Mouse (Mus musculus): ENCODE measurements around the gene Des. TPM values are rescaled to one million over a fixed set of nuclear protein-coding genes. Genes with fewer than 3 reads are reported as not detected.

Gene Des
- polyA plus RNA-seq, 1 experiment: 23.3 TPM

GRCm38 (mm10) chr1:75344291-75345035 is 15.7 kb upstream of the Des start:
- no peak for TF ChIP-seq CTCF (IDR thresholded peaks at IDR 0.05; ENCODE audit: low read depth, low read length)
- peak; percentile 11 for TF ChIP-seq POLR2A (IDR thresholded peaks at IDR 0.05; ENCODE audit: insufficient read depth, low read length)
- 0 out of 2 replicates have a peak, but pooled peaks have one; percentile 17 for TF ChIP-seq EP300 (IDR thresholded peaks at IDR 0.05; ENCODE audit: insufficient read depth, low read depth, low read length)
- H3K9ac ChIP-seq (ENCODE audit: low read depth, poor library complexity, severe bottlenecking): peak overlapping the region; percentile 16
- H3K9me3 ChIP-seq (replicated peaks; ENCODE audit: control insufficient read depth, insufficient read depth, low read length, poor library complexity, severe bottlenecking): no peaks in the 10 kb centered on the region
- no peaks in the 10 kb centered on the region for H3K36me3 ChIP-seq (ENCODE audit: control insufficient read depth, insufficient read depth, low read length, poor library complexity, severe bottlenecking)
- peak overlapping the region; percentile 82 for H3K27ac ChIP-seq (ENCODE audit: insufficient read depth, low read length)
- H3K4me1 ChIP-seq (ENCODE audit: control insufficient read depth, insufficient read depth, low read length): peaks cover 7% of the 10 kb centered on the region
- H3K4me3 ChIP-seq (ENCODE audit: low read depth, low read length): peak overlapping the region; percentile 67
- H3K27me3 ChIP-seq (ENCODE audit: control insufficient read depth, insufficient read depth, low read length, poor library complexity, severe bottlenecking): no peaks in the 10 kb centered on the region

GRCm38 (mm10) chr1:75345036-75345935 is 14.8 kb upstream of the Des start:
- H3K4me3 ChIP-seq (ENCODE audit: low read depth, low read length): peak overlapping the region; percentile 67
- no peaks in the 10 kb centered on the region for H3K9me3 ChIP-seq (replicated peaks; ENCODE audit: control insufficient read depth, insufficient read depth, low read length, poor library complexity, severe bottlenecking)
- peak overlapping the region; percentile 16 for H3K9ac ChIP-seq (ENCODE audit: low read depth, poor library complexity, severe bottlenecking)
- no peaks in the 10 kb centered on the region for H3K36me3 ChIP-seq (ENCODE audit: control insufficient read depth, insufficient read depth, low read length, poor library complexity, severe bottlenecking)
- H3K27me3 ChIP-seq (ENCODE audit: control insufficient read depth, insufficient read depth, low read length, poor library complexity, severe bottlenecking): no peaks in the 10 kb centered on the region
- TF ChIP-seq EP300 (IDR thresholded peaks at IDR 0.05; ENCODE audit: insufficient read depth, low read depth, low read length): no peak
- TF ChIP-seq CTCF (IDR thresholded peaks at IDR 0.05; ENCODE audit: low read depth, low read length): peak; percentile 56
- TF ChIP-seq POLR2A (IDR thresholded peaks at IDR 0.05; ENCODE audit: insufficient read depth, low read length): peak; percentile 46
- H3K4me1 ChIP-seq (ENCODE audit: control insufficient read depth, insufficient read depth, low read length): peaks cover 11% of the 10 kb centered on the region
- H3K27ac ChIP-seq (ENCODE audit: insufficient read depth, low read length): peak overlapping the region; percentile 5

GRCm38 (mm10) chr1:75347279-75347678 is 12.8 kb upstream of the Des start:
- H3K4me1 ChIP-seq (ENCODE audit: control insufficient read depth, insufficient read depth, low read length): peaks cover 11% of the 10 kb centered on the region
- TF ChIP-seq POLR2A (IDR thresholded peaks at IDR 0.05; ENCODE audit: insufficient read depth, low read length) (no peak), EP300 (IDR thresholded peaks at IDR 0.05; ENCODE audit: insufficient read depth, low read depth, low read length) (no peak), CTCF (IDR thresholded peaks at IDR 0.05; ENCODE audit: low read depth, low read length) (no peak)
- H3K27ac ChIP-seq (ENCODE audit: insufficient read depth, low read length): no peak overlapping the region
- H3K4me3 ChIP-seq (ENCODE audit: low read depth, low read length): no peak overlapping the region
- H3K36me3 ChIP-seq (ENCODE audit: control insufficient read depth, insufficient read depth, low read length, poor library complexity, severe bottlenecking): no peaks in the 10 kb centered on the region
- H3K9ac ChIP-seq (ENCODE audit: low read depth, poor library complexity, severe bottlenecking): no peak overlapping the region
- no peaks in the 10 kb centered on the region for H3K27me3 ChIP-seq (ENCODE audit: control insufficient read depth, insufficient read depth, low read length, poor library complexity, severe bottlenecking)
- H3K9me3 ChIP-seq (replicated peaks; ENCODE audit: control insufficient read depth, insufficient read depth, low read length, poor library complexity, severe bottlenecking): no peaks in the 10 kb centered on the region

- Histone ChIP-seq H3K4me3 (ENCODE audit: low read depth, low read length) (no peak overlapping the region), H3K27me3 (ENCODE audit: control insufficient read depth, insufficient read depth, low read length, poor library complexity, severe bottlenecking) (no peaks in the 10 kb centered on the region), H3K4me1 (ENCODE audit: control insufficient read depth, insufficient read depth, low read length) (peaks cover 9% of the 10 kb centered on the region), H3K9me3 (replicated peaks; ENCODE audit: control insufficient read depth, insufficient read depth, low read length, poor library complexity, severe bottlenecking) (no peaks in the 10 kb centered on the region), H3K27ac (ENCODE audit: insufficient read depth, low read length) (no peak overlapping the region), H3K36me3 (ENCODE audit: control insufficient read depth, insufficient read depth, low read length, poor library complexity, severe bottlenecking) (no peaks in the 10 kb centered on the region), H3K9ac (ENCODE audit: low read depth, poor library complexity, severe bottlenecking) (no peak overlapping the region)
- TF ChIP-seq CTCF (IDR thresholded peaks at IDR 0.05; ENCODE audit: low read depth, low read length) (no peak), POLR2A (IDR thresholded peaks at IDR 0.05; ENCODE audit: insufficient read depth, low read length) (no peak), EP300 (IDR thresholded peaks at IDR 0.05; ENCODE audit: insufficient read depth, low read depth, low read length) (no peak)
These were observed 10.9 kb upstream of the Des start for GRCm38 (mm10) chr1:75349275-75349674.

- Histone ChIP-seq H3K9ac (ENCODE audit: low read depth, poor library complexity, severe bottlenecking) (no peak overlapping the region), H3K27ac (ENCODE audit: insufficient read depth, low read length) (no peak overlapping the region), H3K36me3 (ENCODE audit: control insufficient read depth, insufficient read depth, low read length, poor library complexity, severe bottlenecking) (no peaks in the 10 kb centered on the region), H3K9me3 (replicated peaks; ENCODE audit: control insufficient read depth, insufficient read depth, low read length, poor library complexity, severe bottlenecking) (no peaks in the 10 kb centered on the region), H3K4me3 (ENCODE audit: low read depth, low read length) (no peak overlapping the region), H3K4me1 (ENCODE audit: control insufficient read depth, insufficient read depth, low read length) (peaks cover 3% of the 10 kb centered on the region), H3K27me3 (ENCODE audit: control insufficient read depth, insufficient read depth, low read length, poor library complexity, severe bottlenecking) (no peaks in the 10 kb centered on the region)
- TF ChIP-seq EP300 (IDR thresholded peaks at IDR 0.05; ENCODE audit: insufficient read depth, low read depth, low read length) (no peak), POLR2A (IDR thresholded peaks at IDR 0.05; ENCODE audit: insufficient read depth, low read length) (no peak), CTCF (IDR thresholded peaks at IDR 0.05; ENCODE audit: low read depth, low read length) (no peak)
These were observed 2.9 kb upstream of the Des start for GRCm38 (mm10) chr1:75357261-75357660.
